Mouse (Mus musculus) spleen, adult 2 months (tissue): ENCODE results near the gene 2310039H08Rik.

Source experiments
- CTCF ChIP-seq: fragments of 200-500 bp; IDR thresholded peaks from 2 replicates; pipeline ENCODE4 v1.5.1; 2011; ENCODE audit warnings: mild to moderate bottlenecking, inconsistent platforms; ENCODE audit not compliant: insufficient read depth, insufficient read length, insufficient replicate concordance; ENCODE audit errors: extremely low read depth
- POLR2A ChIP-seq: fragments of 200-500 bp; IDR thresholded peaks from 2 replicates; pipeline ENCODE4 v1.6.1; 2011; ENCODE audit warnings: low read depth, low read length, inconsistent platforms

DNA sequence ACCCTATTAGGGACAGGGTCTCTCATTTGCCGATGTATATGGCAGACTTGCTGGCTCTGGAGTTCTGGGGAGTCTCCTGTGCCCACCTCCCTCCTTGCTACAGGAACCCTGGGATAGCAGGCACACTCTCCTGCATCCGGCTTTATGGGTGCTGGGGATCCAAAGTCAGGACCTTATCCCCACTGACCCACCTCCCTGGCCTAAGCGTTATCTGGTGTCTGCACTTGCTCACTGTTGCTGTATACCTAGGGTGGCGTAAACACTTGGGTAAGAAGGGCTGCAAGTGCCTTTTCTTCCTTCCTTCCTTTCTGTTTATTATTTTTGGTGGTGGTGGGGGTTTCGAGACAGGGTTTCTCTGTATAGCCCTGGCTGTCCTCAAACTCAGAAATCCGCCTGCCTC is 31.1 kb upstream of the 2310039H08Rik start:
- TF ChIP-seq POLR2A (no peak), CTCF (no peak)
